Mouse (Mus musculus) cerebellum, postnatal 36 days (tissue): ENCODE data around the gene Emilin1.

Experiments
- DNase-seq, 2 experiments: peaks; one replicate each; pipeline ENCODE4 v3.0.0; 2021 to 2022; ENCODE audit warnings: mixed read lengths in 2 of 2

The Emilin1 gene

GRCm38 (mm10) chr5:30961545-30962505 lies 48.6 kb downstream of the Emilin1 start:
- no peak for DNase-seq

- no peak for DNase-seq
Measured at GRCm38 (mm10) chr5:30963916-30964315, 50.7 kb downstream of the Emilin1 start.

- DNase-seq, result no peak
Measured at GRCm38 (mm10) chr5:30966189-30966588, 53.0 kb downstream of the Emilin1 start.

GRCm38 (mm10) chr5:30968416-30968815 lies 55.2 kb downstream of the Emilin1 start, which contains the start of gene Tcf23:
TSS of gene Tcf23 (plus strand) at chr5:30968662.
- DNase-seq, result no peak

- no peak for DNase-seq
Measured at GRCm38 (mm10) chr5:30969440-30969839, 56.2 kb downstream of the Emilin1 start.
